Mouse (Mus musculus) heart, adult 18-20 months (tissue): ENCODE measurements around the gene Srsf9. TPM values are rescaled to one million over a fixed set of nuclear protein-coding genes. Genes with fewer than 3 reads are reported as not detected.
"Not testable (repeated sequence)": the region's sequence is repeated elsewhere in the genome, so short reads cannot be mapped to it uniquely, and the experiment has no call there.

Source experiments
- DNase-seq, 2 experiments: peaks; one replicate each; pipeline ENCODE4 v3.0.0; 2021 to 2022; ENCODE audit warnings: mixed read lengths in 1 of 2
- long read RNA-seq, 2 experiments: library from polyadenylated mRNA; stranded (forward); transcript quantifications; one replicate each; pipeline ENCODE4 v2.0.0; 2021
- total RNA-seq, 2 experiments: library from RNA; stranded (reverse); gene quantifications; 2 replicates each; pipeline ENCODE4 v1.2.3; 2021

Gene Srsf9
- 10 to 100 TPM; 18.2 to 19.2 TPM for total RNA-seq
- long read RNA-seq, experiment 1, transcript Srsf9-201 (4 exons, 1,162 nt) = major isoform, 21 of 25 reads
- long read RNA-seq, experiment 1, partial matches to known transcripts = 2 of 25 reads
- long read RNA-seq, experiment 1, other reads (novel, unspliced or antisense) = 1 of 25 reads
- long read RNA-seq, experiment 2, transcript Srsf9-201 (4 exons, 1,162 nt) = major isoform, 17 of 24 reads
- long read RNA-seq, experiment 2, partial matches to known transcripts = 4 of 24 reads
- long read RNA-seq, experiment 2, other reads (novel, unspliced or antisense) = 1 of 24 reads

GRCm38 (mm10) chr5:115326875-115327609 is at the start of gene Srsf9:
TSS of gene Srsf9 (plus strand) at chr5:115327177.
- peak; percentile 96 to 97 for DNase-seq

- DNase-seq = no peak
Observed at GRCm38 (mm10) chr5:115278053-115278452, 48.9 kb upstream of the Srsf9 start.

GRCm38 (mm10) chr5:115278785-115279184 is 48.2 kb upstream of the Srsf9 start:
- DNase-seq = no peak

- peak; percentile 91 to 96 for DNase-seq
Observed at GRCm38 (mm10) chr5:115279226-115280049, 47.5 kb upstream of the Srsf9 start, which contains the start of gene Coq5. TSS of gene Coq5 (plus strand) at chr5:115279666.

- DNase-seq = no peak
Observed at GRCm38 (mm10) chr5:115280050-115280687, 46.8 kb upstream of the Srsf9 start.

GRCm38 (mm10) chr5:115284735-115285134 is 42.2 kb upstream of the Srsf9 start:
- DNase-seq = no peak

- no peak for DNase-seq
Observed at GRCm38 (mm10) chr5:115294173-115294572, 32.8 kb upstream of the Srsf9 start.

- no peak for DNase-seq
Observed at GRCm38 (mm10) chr5:115296347-115296746, 30.6 kb upstream of the Srsf9 start.

- peak; percentile 79 for DNase-seq
Observed at GRCm38 (mm10) chr5:115300035-115300744, 26.8 kb upstream of the Srsf9 start.

- DNase-seq = peak; percentile 99 to 100
Observed at GRCm38 (mm10) chr5:115300792-115301614, 26.0 kb upstream of the Srsf9 start, which contains the start of gene Dynll1. TSS of gene Dynll1 (minus strand) at chr5:115300999.

GRCm38 (mm10) chr5:115301615-115302014 is 25.4 kb upstream of the Srsf9 start:
- peak in 1 of 2 experiments; percentile 24 for DNase-seq

- DNase-seq = not testable (repeated sequence)
Observed at GRCm38 (mm10) chr5:115302190-115302589, 24.8 kb upstream of the Srsf9 start.

GRCm38 (mm10) chr5:115312354-115312753 is 14.6 kb upstream of the Srsf9 start:
- DNase-seq = no peak

- no peak for DNase-seq
Observed at GRCm38 (mm10) chr5:115312816-115313667, 13.9 kb upstream of the Srsf9 start.

- no peak for DNase-seq
Observed at GRCm38 (mm10) chr5:115313668-115313943, 13.4 kb upstream of the Srsf9 start.

GRCm38 (mm10) chr5:115316968-115317644 is 9.9 kb upstream of the Srsf9 start:
- no peak for DNase-seq

GRCm38 (mm10) chr5:115317645-115318328 is 9.2 kb upstream of the Srsf9 start:
- DNase-seq = peak; percentile 35
